ENCODE assay signal across 18 mouse cellular contexts in genomic region chr5:129393606-129394255, GRCm38 (mm10).
DNase-seq lines count a peak whose midpoint lies in the region; ATAC-seq and TF ChIP-seq lines count a peak whose summit lies in the region.
"Had no signal": no experiment of that assay in that cellular context is flagged by ENCODE, and none has a peak within 500 bp of the region (broad histone marks: within the 10 kb centered on the region; RNA-seq: fewer than 3 reads in every experiment).

No protein-coding gene starts in this region.

- no peak overlapping the region for H3K4me2 ChIP-seq in midbrain, embryonic 15.5 days
- H3K4me2 ChIP-seq: kidney, embryonic 15.5 days had no signal

- WGBS in midbrain, embryonic 15.5 days = 77% methylated on average over 9 of the region's 9 CpGs

- H3K9me3 ChIP-seq in midbrain, embryonic 15.5 days = no peaks in the 10 kb centered on the region
- H3K9me3 ChIP-seq: embryonic facial prominence, embryonic 10.5 days; hindbrain, embryonic 10.5 days; kidney, embryonic 15.5 days; limb, embryonic 10.5 days had no signal

- TF ChIP-seq CTCF in brain, embryonic 14.5 days (IDR thresholded peaks at IDR 0.05; ENCODE audit: borderline replicate concordance, extremely low read depth, insufficient read depth, insufficient read length) = no peak

- no peak for ATAC-seq in midbrain, embryonic 15.5 days (replicated peaks)
- ATAC-seq: CD4-positive, CD25-positive, alpha-beta regulatory T cell, adult 4 months; inflammation-experienced regulatory T-cells, adult 6 months had no signal

- no peaks in the 10 kb centered on the region for H3K27me3 ChIP-seq in midbrain, embryonic 15.5 days (replicated peaks)
- H3K27me3 ChIP-seq: kidney, embryonic 15.5 days had no signal

- peak; percentile 40 to 65 for DNase-seq in layer of hippocampus, adult 18-20 months (ENCODE audit: low spot score in 2 of 2)
- DNase-seq in layer of hippocampus, adult 9-10 months (ENCODE audit: low spot score) = no peak
- peak; percentile 70 for DNase-seq in R1 (ENCODE audit: low read depth, low spot score)
- peak; percentile 54 for DNase-seq in brain, embryonic 14.5 days (ENCODE audit: low read depth)
- peak; percentile 82 to 83 for DNase-seq in cerebellum, postnatal 25 days
- no peak for DNase-seq in spleen, adult 18-20 months
- DNase-seq: gastrocnemius, postnatal 25 days; lung, postnatal 14 days; thymus, postnatal 14 days had no signal

- no peaks in the 10 kb centered on the region for H3K4me1 ChIP-seq in midbrain, embryonic 15.5 days
- H3K4me1 ChIP-seq: embryonic facial prominence, embryonic 10.5 days had no signal

- no peak overlapping the region for H3K9ac ChIP-seq in midbrain, embryonic 15.5 days
- H3K9ac ChIP-seq: kidney, embryonic 15.5 days; liver, embryonic 14.5 days had no signal

- H3K27ac ChIP-seq in midbrain, embryonic 15.5 days = no peak overlapping the region
- H3K27ac ChIP-seq: embryonic facial prominence, embryonic 10.5 days; hindbrain, embryonic 10.5 days; kidney, embryonic 15.5 days; limb, embryonic 10.5 days; liver, embryonic 14.5 days had no signal

- TF ChIP-seq POLR2A in brain, embryonic 14.5 days (IDR thresholded peaks at IDR 0.05; ENCODE audit: borderline replicate concordance, extremely low read depth, insufficient read depth, insufficient read length, poor library complexity, severe bottlenecking) = no peak

- no peak overlapping the region for H3K4me3 ChIP-seq in midbrain, embryonic 15.5 days
- H3K4me3 ChIP-seq: embryonic facial prominence, embryonic 10.5 days; hindbrain, embryonic 10.5 days; kidney, embryonic 15.5 days; limb, embryonic 10.5 days; myocyte had no signal

- H3K36me3 ChIP-seq in midbrain, embryonic 15.5 days (replicated peaks) = no peaks in the 10 kb centered on the region
- H3K36me3 ChIP-seq: embryonic facial prominence, embryonic 10.5 days; hindbrain, embryonic 10.5 days; kidney, embryonic 15.5 days; limb, embryonic 10.5 days had no signal

Comparison
In these comparisons a context has a peak if more than half of its experiments do, and no peak if none do; other contexts are left out.
1. DNase-seq: peak in layer of hippocampus, adult 18-20 months (2 of 2), R1 (single experiment), brain, embryonic 14.5 days (single experiment) and cerebellum, postnatal 25 days (2 of 2); none in layer of hippocampus, adult 9-10 months (single experiment) and spleen, adult 18-20 months (0 of 2).